Mouse (Mus musculus) adrenal gland, postnatal 25 days (tissue): ENCODE data around the gene Prrt3. TPM values are rescaled to one million over a fixed set of nuclear protein-coding genes. Genes with fewer than 3 reads are reported as not detected.
A peak's percentile ranks its signal among the peaks of the same experiment; 100 is the strongest.

Experiments used
- DNase-seq: peaks from one replicate; pipeline ENCODE4 v3.0.0; 2021; ENCODE audit warnings: mixed read lengths
- total RNA-seq: library from RNA; stranded (reverse); gene quantifications from 2 replicates; pipeline ENCODE4 v1.2.3, GENCODE M21; 2021

Gene Prrt3
- total RNA-seq, 1 experiment from 2014 or later, result 0.30 TPM

GRCm38 (mm10) chr6:113489410-113489809, 12.3 kb downstream of the Prrt3 start:
- DNase-seq, result no peak

- no peak for DNase-seq
Observed at GRCm38 (mm10) chr6:113487125-113487576, 14.6 kb downstream of the Prrt3 start.

- no peak for DNase-seq
Observed at GRCm38 (mm10) chr6:113483729-113484128, 18.0 kb downstream of the Prrt3 start.

- DNase-seq, result peak; percentile 93
Observed at GRCm38 (mm10) chr6:113483100-113483615, 18.6 kb downstream of the Prrt3 start, which contains the start of gene Creld1. Creld1 (plus strand) TSS chr6:113483297.

- DNase-seq, result peak; percentile 44
Observed at GRCm38 (mm10) chr6:113482477-113483099, 19.1 kb downstream of the Prrt3 start.

- DNase-seq, result peak; percentile 39
Observed at GRCm38 (mm10) chr6:113480555-113481373, 21.0 kb downstream of the Prrt3 start.

- DNase-seq, result no peak
Observed at GRCm38 (mm10) chr6:113478906-113479305, 22.8 kb downstream of the Prrt3 start.

GRCm38 (mm10) chr6:113477353-113477752, 24.4 kb downstream of the Prrt3 start:
- no peak for DNase-seq

GRCm38 (mm10) chr6:113473715-113474114, 28.0 kb downstream of the Prrt3 start:
- no peak for DNase-seq

GRCm38 (mm10) chr6:113473246-113473645, 28.5 kb downstream of the Prrt3 start:
- no peak for DNase-seq

GRCm38 (mm10) chr6:113472061-113472460, 29.7 kb downstream of the Prrt3 start:
- no peak for DNase-seq

- peak; percentile 68 for DNase-seq
Observed at GRCm38 (mm10) chr6:113471297-113471936, 30.3 kb downstream of the Prrt3 start, which contains the start of gene Il17rc. Il17rc (plus strand) TSS chr6:113471427.

- peak; percentile 79 for DNase-seq
Observed at GRCm38 (mm10) chr6:113469432-113469831, 32.3 kb downstream of the Prrt3 start.

- DNase-seq, result peak; percentile 54
Observed at GRCm38 (mm10) chr6:113469021-113469420, 32.7 kb downstream of the Prrt3 start.

GRCm38 (mm10) chr6:113468512-113468911, 33.2 kb downstream of the Prrt3 start:
- DNase-seq, result no peak

- DNase-seq, result no peak
Observed at GRCm38 (mm10) chr6:113465602-113466001, 36.1 kb downstream of the Prrt3 start.

- DNase-seq, result no peak
Observed at GRCm38 (mm10) chr6:113464040-113464439, 37.7 kb downstream of the Prrt3 start.

- DNase-seq, result no peak
Observed at GRCm38 (mm10) chr6:113458635-113459034, 43.1 kb downstream of the Prrt3 start.

GRCm38 (mm10) chr6:113457952-113458534, 43.7 kb downstream of the Prrt3 start, which contains the start of gene Il17re:
Il17re (plus strand) TSS chr6:113458484.
- DNase-seq, result no peak

GRCm38 (mm10) chr6:113455007-113455406, 46.7 kb downstream of the Prrt3 start:
- DNase-seq, result no peak

GRCm38 (mm10) chr6:113451839-113452238, 49.9 kb downstream of the Prrt3 start:
- no peak for DNase-seq

- DNase-seq, result no peak
Observed at GRCm38 (mm10) chr6:113447639-113448038, 54.1 kb downstream of the Prrt3 start.
